Mouse (Mus musculus): ENCODE measurements around the gene Krt14.
"Not testable (repeated sequence)": the region's sequence is repeated elsewhere in the genome, so short reads cannot be mapped to it uniquely, and the experiment has no call there.

DNA sequence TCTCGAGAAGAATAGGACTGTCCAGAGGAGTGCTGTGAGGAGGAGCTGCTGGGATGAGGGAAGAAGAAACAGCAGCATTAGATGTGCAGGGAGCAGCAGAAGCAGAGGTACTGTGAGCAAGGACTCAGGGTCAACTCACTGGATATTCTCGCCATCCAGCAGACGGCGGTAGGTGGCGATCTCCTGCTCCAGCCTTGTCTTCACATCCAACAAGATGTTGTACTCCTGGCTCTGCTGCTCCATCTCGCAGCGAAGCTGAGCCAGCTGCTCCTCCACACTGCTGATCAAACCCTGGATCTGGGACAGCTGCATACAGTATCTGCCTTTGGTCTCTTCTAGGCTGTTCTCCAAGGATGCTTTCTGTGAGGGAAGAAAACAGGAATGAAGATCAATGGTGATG is 39.1 kb upstream of the Krt14 start:
- TF ChIP-seq GATA1, TAL1 (IDR thresholded peaks at IDR 0.05; ENCODE audit: low read length): not testable (repeated sequence)
